Mouse (Mus musculus): ENCODE measurements around the gene Nadk. TPM values are rescaled to one million over a fixed set of nuclear protein-coding genes. Genes with fewer than 3 reads are reported as not detected.

Gene Nadk
- total and polyA plus RNA-seq, 2 experiments from 2014 or later: 37.4 to 48.0 TPM

DNA sequence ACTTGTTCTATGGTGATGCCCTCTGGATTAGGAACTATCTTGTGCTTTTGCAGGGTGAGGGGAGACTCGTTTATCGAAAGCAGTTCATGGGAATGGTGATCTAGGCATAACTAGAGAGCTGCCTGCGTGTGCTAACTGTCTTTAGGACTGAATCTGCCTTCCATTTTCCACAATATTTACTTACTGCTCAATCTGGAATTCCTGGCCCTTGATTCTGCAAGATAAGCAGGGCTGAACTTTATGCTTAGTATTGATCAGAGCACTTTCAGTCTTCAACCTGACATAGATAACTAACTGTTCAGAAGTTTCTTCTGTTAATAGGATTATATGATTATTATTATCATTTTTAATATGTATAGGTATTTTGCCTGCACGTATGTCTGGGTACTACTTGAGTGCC is 43.0 kb downstream of the Nadk start:
- 89% methylated on average over 4 of the region's 4 CpGs for WGBS
- H3K4me2 ChIP-seq (ENCODE audit: low read depth, low read length): no peak overlapping the region
- H3K4me1 ChIP-seq (ENCODE audit: control insufficient read depth, insufficient read depth): no peaks in the 10 kb centered on the region
- H3K36me3 ChIP-seq (replicated peaks; ENCODE audit: control insufficient read depth, insufficient read depth, low read length): peaks cover 15% of the 10 kb centered on the region
- H3K27me3 ChIP-seq (ENCODE audit: control insufficient read depth, insufficient read depth, low read length): no peaks in the 10 kb centered on the region
- DNase-seq (ENCODE audit: low spot score) (no peak), ATAC-seq (ENCODE audit: insufficient read depth, low read depth) (no peak)
- TF ChIP-seq EP300 (IDR thresholded peaks at IDR 0.05; ENCODE audit: low read depth): no peak
- TF ChIP-seq CTCF (IDR thresholded peaks at IDR 0.05; ENCODE audit: low read depth): no peak
- H3K9ac ChIP-seq (replicated peaks; ENCODE audit: low read depth, low read length): no peak overlapping the region
- no peak overlapping the region for H3K27ac ChIP-seq (ENCODE audit: low read depth)
- H3K4me3 ChIP-seq (ENCODE audit: low read depth, low read length): no peak overlapping the region
- no peaks in the 10 kb centered on the region for H3K9me3 ChIP-seq (replicated peaks; ENCODE audit: control insufficient read depth, low read length)

DNA sequence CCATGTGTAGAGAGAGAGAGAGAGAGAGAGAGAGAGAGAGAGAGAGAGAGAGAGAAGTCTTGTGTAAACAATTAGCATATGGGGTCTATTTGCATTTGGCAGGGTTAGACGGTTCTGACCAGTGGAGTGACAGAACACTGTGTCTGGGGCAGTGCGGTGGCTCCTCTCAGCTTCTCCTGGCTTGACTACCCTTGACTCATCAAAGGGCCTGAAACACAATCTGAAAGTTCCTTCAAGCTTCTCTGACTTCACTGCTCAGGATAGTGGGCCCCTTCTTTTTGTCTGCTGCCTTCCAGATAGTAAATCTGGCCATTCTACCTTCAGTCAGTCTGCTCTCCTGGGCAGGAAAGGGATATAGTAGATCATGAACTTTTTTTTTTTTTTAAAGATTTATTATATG is 44.6 kb downstream of the Nadk start:
- Histone ChIP-seq H3K9ac (replicated peaks; ENCODE audit: low read depth, low read length) (no peak overlapping the region), H3K4me3 (ENCODE audit: low read depth, low read length) (no peak overlapping the region), H3K36me3 (replicated peaks; ENCODE audit: control insufficient read depth, insufficient read depth, low read length) (peaks cover 30% of the 10 kb centered on the region), H3K4me1 (ENCODE audit: control insufficient read depth, insufficient read depth) (no peaks in the 10 kb centered on the region), H3K4me2 (ENCODE audit: low read depth, low read length) (no peak overlapping the region), H3K27ac (ENCODE audit: low read depth) (no peak overlapping the region), H3K27me3 (ENCODE audit: control insufficient read depth, insufficient read depth, low read length) (no peaks in the 10 kb centered on the region), H3K9me3 (replicated peaks; ENCODE audit: control insufficient read depth, low read length) (no peaks in the 10 kb centered on the region)
- TF ChIP-seq CTCF (IDR thresholded peaks at IDR 0.05; ENCODE audit: low read depth): no peak
- no peak for TF ChIP-seq EP300 (IDR thresholded peaks at IDR 0.05; ENCODE audit: low read depth)
- ATAC-seq (ENCODE audit: insufficient read depth, low read depth): no peak
- DNase-seq (ENCODE audit: low spot score): no peak
- WGBS: 83% methylated on average over 2 of the region's 2 CpGs

DNA sequence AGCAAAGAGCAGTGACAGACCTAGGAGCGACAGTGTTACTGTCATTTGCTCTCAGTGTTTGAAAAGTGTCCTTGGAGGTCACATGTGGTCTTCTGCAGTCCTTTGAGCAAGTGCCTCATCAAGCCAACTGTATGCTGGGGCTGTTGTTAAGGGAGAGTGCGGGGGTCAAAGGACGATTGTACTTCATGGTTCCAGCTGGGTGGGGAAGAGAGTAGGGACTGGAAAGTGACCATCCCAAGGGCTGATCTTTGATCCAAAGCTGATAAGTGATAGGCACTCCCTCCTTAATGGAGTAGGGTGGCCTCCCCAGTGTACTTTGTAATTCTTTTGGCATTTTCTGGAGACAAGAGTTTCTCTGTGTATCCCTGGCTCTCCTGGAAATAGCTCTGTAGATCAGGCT is 49.7 kb downstream of the Nadk start:
- WGBS: 74% methylated on average over 3 of the region's 3 CpGs
- TF ChIP-seq EP300 (IDR thresholded peaks at IDR 0.05; ENCODE audit: low read depth): no peak
- TF ChIP-seq CTCF (IDR thresholded peaks at IDR 0.05; ENCODE audit: low read depth): no peak
- Histone ChIP-seq H3K9ac (replicated peaks; ENCODE audit: low read depth, low read length) (no peak overlapping the region), H3K27ac (ENCODE audit: low read depth) (no peak overlapping the region), H3K9me3 (replicated peaks; ENCODE audit: control insufficient read depth, low read length) (no peaks in the 10 kb centered on the region), H3K4me2 (ENCODE audit: low read depth, low read length) (no peak overlapping the region), H3K4me3 (ENCODE audit: low read depth, low read length) (no peak overlapping the region), H3K27me3 (ENCODE audit: control insufficient read depth, insufficient read depth, low read length) (no peaks in the 10 kb centered on the region), H3K4me1 (ENCODE audit: control insufficient read depth, insufficient read depth) (no peaks in the 10 kb centered on the region), H3K36me3 (replicated peaks; ENCODE audit: control insufficient read depth, insufficient read depth, low read length) (peaks cover 65% of the 10 kb centered on the region)
- DNase-seq (ENCODE audit: low spot score) (no peak), ATAC-seq (ENCODE audit: insufficient read depth, low read depth) (no peak)

DNA sequence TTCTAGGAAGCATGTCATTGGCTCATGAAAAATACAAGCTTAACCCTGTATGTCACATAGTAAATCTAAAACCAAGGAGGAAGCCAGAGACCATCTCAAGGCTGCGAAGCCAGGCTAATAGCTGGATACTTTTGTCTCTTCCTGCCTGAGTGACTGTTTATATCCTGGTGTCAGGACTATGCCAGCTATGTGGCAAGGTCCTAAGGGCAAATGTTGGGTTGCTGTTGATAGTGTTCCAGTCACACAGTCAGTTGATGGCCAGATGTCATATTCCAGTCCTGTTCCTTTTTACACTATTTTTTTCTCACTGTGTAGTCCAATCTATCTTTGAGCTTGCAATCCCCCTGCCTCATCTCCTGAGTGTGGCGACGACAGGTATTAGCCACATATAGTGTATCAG is 51.1 kb downstream of the Nadk start:
- Histone ChIP-seq H3K9me3 (replicated peaks; ENCODE audit: control insufficient read depth, low read length) (no peaks in the 10 kb centered on the region), H3K9ac (replicated peaks; ENCODE audit: low read depth, low read length) (no peak overlapping the region), H3K36me3 (replicated peaks; ENCODE audit: control insufficient read depth, insufficient read depth, low read length) (peaks cover 78% of the 10 kb centered on the region), H3K4me3 (ENCODE audit: low read depth, low read length) (no peak overlapping the region), H3K27ac (ENCODE audit: low read depth) (no peak overlapping the region), H3K4me1 (ENCODE audit: control insufficient read depth, insufficient read depth) (no peaks in the 10 kb centered on the region), H3K27me3 (ENCODE audit: control insufficient read depth, insufficient read depth, low read length) (no peaks in the 10 kb centered on the region), H3K4me2 (ENCODE audit: low read depth, low read length) (no peak overlapping the region)
- DNase-seq (ENCODE audit: low spot score) (no peak), ATAC-seq (ENCODE audit: insufficient read depth, low read depth) (no peak)
- 90% methylated on average over 3 of the region's 3 CpGs for WGBS
- TF ChIP-seq EP300 (IDR thresholded peaks at IDR 0.05; ENCODE audit: low read depth): no peak
- no peak for TF ChIP-seq CTCF (IDR thresholded peaks at IDR 0.05; ENCODE audit: low read depth)

DNA sequence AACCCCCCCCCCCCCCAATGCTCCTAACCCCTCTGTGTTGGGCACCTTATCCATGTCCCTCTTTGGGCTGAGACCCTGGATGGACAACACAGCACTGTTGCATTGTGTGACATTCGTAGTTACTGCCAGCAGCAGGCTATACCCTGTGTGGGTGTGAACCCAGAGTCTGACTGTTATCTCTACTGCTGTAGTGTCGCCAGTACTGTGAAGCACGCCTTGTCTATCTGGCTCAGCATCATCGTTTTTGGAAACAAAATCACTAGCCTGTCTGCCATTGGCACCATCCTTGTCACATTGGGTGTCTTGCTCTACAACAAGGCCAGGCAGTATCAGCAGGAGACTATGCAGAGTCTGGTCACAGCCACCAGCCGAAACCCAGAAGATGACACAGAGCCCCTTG is 56.1 kb downstream of the Nadk start:
- Histone ChIP-seq H3K9me3 (replicated peaks; ENCODE audit: control insufficient read depth, low read length) (no peaks in the 10 kb centered on the region), H3K27me3 (ENCODE audit: control insufficient read depth, insufficient read depth, low read length) (no peaks in the 10 kb centered on the region), H3K4me2 (ENCODE audit: low read depth, low read length) (no peak overlapping the region), H3K4me3 (ENCODE audit: low read depth, low read length) (no peak overlapping the region), H3K27ac (ENCODE audit: low read depth) (no peak overlapping the region), H3K36me3 (replicated peaks; ENCODE audit: control insufficient read depth, insufficient read depth, low read length) (peaks cover 75% of the 10 kb centered on the region), H3K9ac (replicated peaks; ENCODE audit: low read depth, low read length) (no peak overlapping the region), H3K4me1 (ENCODE audit: control insufficient read depth, insufficient read depth) (no peaks in the 10 kb centered on the region)
- no peak for DNase-seq (ENCODE audit: low spot score)
- TF ChIP-seq EP300 (IDR thresholded peaks at IDR 0.05; ENCODE audit: low read depth): no peak
- TF ChIP-seq CTCF (IDR thresholded peaks at IDR 0.05; ENCODE audit: low read depth): no peak
- no peak for ATAC-seq (ENCODE audit: insufficient read depth, low read depth)
- 79% methylated on average over 5 of the region's 5 CpGs for WGBS
